Mouse (Mus musculus) bone marrow, adult 2 months (tissue): ENCODE data around the gene Immt. TPM values are rescaled to one million over a fixed set of nuclear protein-coding genes. Genes with fewer than 3 reads are reported as not detected.

Experiments used
- H3K27ac ChIP-seq: fragments of 200-500 bp; 2 replicates; pipeline ENCODE4 v1.5.1; 2012; ENCODE audit warnings: low read depth, mild to moderate bottlenecking, control low read depth, inconsistent platforms, low read length; ENCODE audit not compliant: control insufficient read depth, poor library complexity, insufficient read depth
- H3K4me1 ChIP-seq: fragments of 200-500 bp; 2 replicates; pipeline ENCODE4 v1.6.1; 2011; ENCODE audit warnings: low read length; ENCODE audit not compliant: control insufficient read depth, insufficient read depth
- H3K4me3 ChIP-seq: fragments of 200-500 bp; replicated peaks from 2 replicates; pipeline ENCODE3; 2011; ENCODE audit warnings: mild to moderate bottlenecking, low read depth, low read length, control low read depth; ENCODE audit not compliant: control insufficient read depth
- CTCF ChIP-seq: fragments of 200-500 bp; IDR thresholded peaks from 2 replicates; pipeline ENCODE4 v1.5.1; 2011; ENCODE audit warnings: low read length, control low read depth; ENCODE audit not compliant: control insufficient read depth, insufficient read depth
- POLR2A ChIP-seq: fragments of 200-500 bp; IDR thresholded peaks from 2 replicates; pipeline ENCODE4 v1.6.1; 2011; ENCODE audit warnings: low read depth, mild to moderate bottlenecking, control low read depth, low read length, borderline replicate concordance; ENCODE audit not compliant: control insufficient read depth
- WGBS: fragments of 180-500 bp; shearing (Covaris S2); methylation state at CpG from one replicate; pipeline ENCODE4 v1.1.7; 2018; 5-methylcytosine and 5-hydroxymethylcytosine counted together
- polyA plus RNA-seq: library from polyadenylated mRNA; stranded (reverse); fragments of >200 nt; gene quantifications from 2 replicates; pipeline ENCODE4 v1.2.4, GENCODE M21; 2011; ENCODE audit warnings: low replicate concordance; ENCODE audit not compliant: missing spikeins, insufficient read depth, insufficient read length

Gene Immt
- polyA plus RNA-seq, 1 experiment = 103 TPM

DNA sequence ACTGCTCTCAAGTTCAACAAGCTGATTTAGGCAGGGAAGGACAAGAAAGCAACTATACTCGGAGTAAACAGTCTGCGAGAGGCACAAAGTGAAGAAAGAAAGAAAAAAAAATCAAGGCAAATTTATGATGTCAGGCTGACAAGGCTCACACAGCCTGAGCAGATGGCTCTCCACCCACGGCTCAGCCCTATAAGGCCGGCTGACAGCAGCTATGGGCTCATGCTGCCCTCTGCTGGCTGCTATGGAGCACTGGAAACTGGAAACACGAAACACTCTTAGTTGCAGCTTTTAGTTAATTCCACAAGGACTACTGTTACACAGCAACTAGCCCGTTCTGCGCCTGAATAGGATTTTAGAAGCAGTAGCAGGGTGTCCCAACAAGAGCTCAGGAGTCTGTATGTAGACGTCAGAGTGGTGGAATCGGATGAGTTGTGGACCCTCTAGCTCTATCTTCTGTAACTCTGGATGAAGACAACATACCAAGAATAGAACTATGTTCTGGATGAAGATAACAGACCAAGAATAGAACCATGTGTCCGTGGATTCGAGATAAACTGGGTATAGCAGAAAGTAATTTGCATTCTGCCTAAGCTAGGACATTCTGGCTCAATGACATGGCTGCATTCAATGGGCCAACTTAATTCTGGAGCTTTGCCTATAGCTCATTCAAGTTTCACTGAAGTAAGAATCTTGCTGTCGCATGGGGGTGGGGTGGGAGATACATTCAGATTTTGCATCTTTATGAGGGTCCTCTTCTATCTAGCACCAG lies 26.9 kb upstream of the Immt start:
- TF ChIP-seq CTCF (peak; percentile 94), POLR2A (no peak)
- WGBS = 17% methylated on average over 12 of the region's 12 CpGs
- Histone ChIP-seq H3K4me1 (no peaks in the 10 kb centered on the region), H3K27ac (no peak overlapping the region), H3K4me3 (no peak overlapping the region)

DNA sequence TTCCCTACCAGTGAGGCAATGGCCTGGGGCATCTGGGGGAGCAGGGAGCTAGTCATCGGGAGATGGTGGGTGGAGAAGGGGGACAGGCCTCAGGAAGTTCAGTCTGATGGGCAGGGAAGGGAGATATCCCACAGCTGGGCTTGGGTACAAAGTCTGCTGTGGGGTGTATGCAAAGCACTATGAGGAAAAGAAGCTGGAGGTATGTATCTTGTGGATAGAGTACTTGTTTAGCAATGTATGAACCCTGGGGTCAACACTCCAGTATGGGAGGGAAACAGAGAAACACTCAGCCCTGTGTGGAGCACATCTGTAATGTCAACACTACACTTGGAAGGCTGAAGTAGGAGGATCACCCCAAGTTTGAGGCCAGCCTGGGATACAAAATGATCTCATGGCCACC lies 24.4 kb upstream of the Immt start:
- Histone ChIP-seq H3K27ac (no peak overlapping the region), H3K4me3 (no peak overlapping the region), H3K4me1 (no peaks in the 10 kb centered on the region)
- 42% methylated on average over 1 of the region's 1 CpGs for WGBS
- TF ChIP-seq CTCF = no peak
- TF ChIP-seq POLR2A = no peak

DNA sequence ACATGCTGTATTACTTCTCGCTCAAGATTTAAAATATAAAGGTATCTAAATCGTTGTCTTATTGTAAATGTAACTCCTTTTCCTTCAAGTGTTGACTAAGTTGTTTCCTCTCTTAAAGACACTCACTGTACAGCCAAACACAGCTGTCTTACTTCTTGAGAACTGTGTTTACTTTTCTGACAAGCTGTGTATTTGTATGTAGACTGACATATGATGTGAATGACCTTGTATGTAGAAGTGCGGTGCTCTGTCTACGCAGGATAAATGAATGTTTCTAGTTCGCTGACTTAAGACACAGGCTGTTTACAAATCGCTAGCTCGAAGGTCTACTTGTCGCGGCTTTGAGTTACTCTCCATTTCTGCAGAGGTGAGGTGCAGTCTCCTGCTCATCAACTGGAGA lies 21.2 kb upstream of the Immt start:
- no peak for TF ChIP-seq CTCF
- no peak for TF ChIP-seq POLR2A
- H3K27ac ChIP-seq = no peak overlapping the region
- H3K4me3 ChIP-seq = no peak overlapping the region
- WGBS = 89% methylated on average over 9 of the region's 9 CpGs
- no peaks in the 10 kb centered on the region for H3K4me1 ChIP-seq

DNA sequence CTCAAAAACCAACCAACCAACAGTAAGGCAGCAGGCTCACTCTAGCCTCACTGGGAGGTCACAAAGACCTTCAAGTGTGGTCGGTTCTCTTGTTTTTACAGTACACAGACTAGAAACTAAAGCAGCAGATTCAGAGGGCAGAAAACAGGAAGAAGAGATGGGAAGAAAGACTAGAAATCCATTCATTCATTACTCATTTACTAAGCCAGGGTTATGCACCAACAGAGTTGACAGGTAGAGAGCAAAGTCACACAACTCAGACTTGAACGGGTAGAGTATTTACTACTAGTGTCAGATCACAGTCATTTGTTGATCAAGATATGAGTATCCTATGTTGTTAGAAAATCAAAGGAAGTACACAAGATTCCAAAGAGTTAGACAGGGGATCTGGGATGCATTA lies 18.3 kb upstream of the Immt start:
- TF ChIP-seq POLR2A (no peak), CTCF (no peak)
- Histone ChIP-seq H3K4me1 (no peaks in the 10 kb centered on the region), H3K4me3 (no peak overlapping the region), H3K27ac (no peak overlapping the region)
- WGBS = 86% methylated on average over 2 of the region's 2 CpGs

DNA sequence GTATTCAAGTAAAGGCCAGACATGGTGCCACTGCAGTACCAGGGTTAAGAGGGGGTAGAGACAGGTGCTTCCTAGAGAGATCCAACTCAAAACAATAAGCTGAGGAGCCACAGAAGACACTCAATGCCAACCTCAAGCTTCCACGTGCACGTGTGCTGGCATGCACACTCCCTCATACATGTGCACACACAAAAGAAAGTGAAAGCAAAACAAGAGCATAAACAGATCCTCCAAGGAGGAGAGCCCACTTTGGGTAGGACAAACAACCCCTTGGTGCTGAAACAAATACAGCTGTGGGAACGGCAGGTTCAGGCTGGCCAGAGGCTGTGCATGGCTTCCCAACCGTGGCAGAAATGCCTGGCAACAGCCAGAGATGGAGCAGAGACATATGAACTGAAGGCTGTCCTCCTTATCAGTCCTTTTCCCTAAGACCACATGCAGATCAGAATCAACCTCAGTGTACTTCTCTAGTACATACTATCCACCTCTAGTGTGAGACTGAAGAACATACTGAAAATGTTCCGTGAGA lies 11.3 kb upstream of the Immt start:
- Histone ChIP-seq H3K4me3 (no peak overlapping the region), H3K27ac (no peak overlapping the region), H3K4me1 (peaks cover 1% of the 10 kb centered on the region)
- TF ChIP-seq POLR2A (no peak), CTCF (no peak)
- 71% methylated on average over 5 of the region's 5 CpGs for WGBS

DNA sequence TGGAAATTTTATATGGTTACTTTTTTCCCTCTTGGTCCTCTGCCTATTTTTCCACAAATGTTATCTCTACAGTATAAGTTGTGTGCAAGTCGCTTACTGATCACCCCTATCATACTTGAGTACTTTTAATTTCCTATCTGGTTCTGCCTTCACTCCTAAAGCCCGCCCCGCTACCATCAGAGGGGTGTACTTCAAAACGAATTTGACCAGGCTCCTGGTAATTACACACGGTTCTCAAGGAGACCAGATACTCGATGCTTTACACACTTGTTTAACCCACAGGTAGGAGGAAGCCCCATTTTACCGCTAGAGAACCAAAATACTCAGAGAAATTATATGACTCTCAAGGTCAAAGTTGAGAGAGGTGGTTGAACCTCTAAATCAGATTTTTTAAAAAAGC lies 8.0 kb upstream of the Immt start:
- H3K4me3 ChIP-seq = peak overlapping the region; percentile 81
- H3K27ac ChIP-seq = no peak overlapping the region
- TF ChIP-seq POLR2A (no peak), CTCF (no peak)
- WGBS = 2% methylated on average over 7 of the region's 7 CpGs
- peaks cover 1% of the 10 kb centered on the region for H3K4me1 ChIP-seq

DNA sequence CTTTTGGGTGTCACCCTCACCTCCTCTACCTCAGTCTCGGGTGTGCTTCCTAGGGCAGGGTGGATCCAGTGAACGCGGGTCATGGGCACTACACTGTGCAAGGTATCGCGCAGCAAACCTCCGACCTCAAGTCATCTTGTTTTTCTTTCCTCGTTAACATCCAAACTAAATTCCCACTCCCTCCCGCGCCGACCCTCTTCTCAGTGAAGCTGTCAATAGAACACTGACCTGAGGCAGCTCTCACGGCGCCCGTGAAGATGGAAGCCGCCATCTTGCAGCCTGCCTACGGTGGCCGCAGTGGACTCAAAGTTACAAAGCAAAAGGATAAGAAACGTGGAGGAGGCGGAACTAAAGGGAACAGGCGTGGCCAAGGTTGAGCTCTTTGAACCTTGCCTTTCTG lies 7.6 kb upstream of the Immt start:
- Histone ChIP-seq H3K27ac (no peak overlapping the region), H3K4me1 (peaks cover 1% of the 10 kb centered on the region), H3K4me3 (peak overlapping the region; percentile 81)
- TF ChIP-seq CTCF = no peak
- TF ChIP-seq POLR2A = peak; percentile 64; the same call in 1 of the 2 replicates
- under 1% methylated on average over 19 of the region's 19 CpGs for WGBS

DNA sequence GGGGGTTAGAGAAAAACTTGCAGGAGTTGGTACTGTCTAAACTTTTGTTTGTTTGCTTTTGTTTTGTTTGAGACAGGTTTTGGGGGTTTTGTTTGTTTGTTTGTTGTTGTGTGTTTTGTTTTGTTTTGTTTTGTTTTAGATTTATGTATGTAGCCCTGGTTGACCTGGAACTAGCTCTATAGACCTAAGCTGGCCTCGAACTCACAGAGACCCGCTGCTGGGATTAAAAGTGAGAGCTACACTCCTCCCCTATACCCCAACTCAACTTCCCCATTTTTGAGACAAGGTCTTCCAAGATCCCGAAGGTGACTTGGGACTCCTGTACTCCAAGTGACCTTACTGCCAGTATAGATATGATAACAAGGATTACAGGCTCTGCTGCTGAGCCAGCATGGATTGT lies 7.2 kb upstream of the Immt start:
- Histone ChIP-seq H3K4me3 (peak overlapping the region; percentile 81), H3K4me1 (peaks cover 1% of the 10 kb centered on the region), H3K27ac (no peak overlapping the region)
- no peak for TF ChIP-seq POLR2A
- TF ChIP-seq CTCF = no peak
- WGBS = 8% methylated on average over 3 of the region's 3 CpGs
